Mouse (Mus musculus): ENCODE data around the gene Cfap73.

The Cfap73 gene

DNA sequence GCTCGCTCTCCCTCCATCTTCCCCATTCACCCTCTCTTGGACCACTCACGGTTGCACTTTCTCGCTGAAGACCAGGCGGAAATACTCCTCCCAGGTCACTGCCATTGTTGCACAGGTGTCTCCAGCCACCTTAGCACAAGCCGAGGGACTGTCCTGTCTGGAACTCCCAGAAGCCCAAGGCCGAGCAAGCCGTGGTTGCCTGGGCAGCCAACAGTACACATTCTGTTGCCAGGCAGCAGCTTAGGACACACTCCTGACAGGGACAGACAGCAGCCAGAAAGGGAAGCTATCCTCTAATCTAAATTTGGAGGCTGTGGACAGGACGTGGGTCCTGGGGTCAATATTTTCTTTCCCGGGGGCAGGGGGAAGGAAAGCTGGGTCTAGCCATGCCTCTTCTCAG lies at the start of gene Cfap73:
TSS of gene Cfap73 (minus strand) at position 105 of the 400 bp plus-strand sequence.
- DNase-seq (ENCODE audit: low read depth, low spot score): no peak

DNA sequence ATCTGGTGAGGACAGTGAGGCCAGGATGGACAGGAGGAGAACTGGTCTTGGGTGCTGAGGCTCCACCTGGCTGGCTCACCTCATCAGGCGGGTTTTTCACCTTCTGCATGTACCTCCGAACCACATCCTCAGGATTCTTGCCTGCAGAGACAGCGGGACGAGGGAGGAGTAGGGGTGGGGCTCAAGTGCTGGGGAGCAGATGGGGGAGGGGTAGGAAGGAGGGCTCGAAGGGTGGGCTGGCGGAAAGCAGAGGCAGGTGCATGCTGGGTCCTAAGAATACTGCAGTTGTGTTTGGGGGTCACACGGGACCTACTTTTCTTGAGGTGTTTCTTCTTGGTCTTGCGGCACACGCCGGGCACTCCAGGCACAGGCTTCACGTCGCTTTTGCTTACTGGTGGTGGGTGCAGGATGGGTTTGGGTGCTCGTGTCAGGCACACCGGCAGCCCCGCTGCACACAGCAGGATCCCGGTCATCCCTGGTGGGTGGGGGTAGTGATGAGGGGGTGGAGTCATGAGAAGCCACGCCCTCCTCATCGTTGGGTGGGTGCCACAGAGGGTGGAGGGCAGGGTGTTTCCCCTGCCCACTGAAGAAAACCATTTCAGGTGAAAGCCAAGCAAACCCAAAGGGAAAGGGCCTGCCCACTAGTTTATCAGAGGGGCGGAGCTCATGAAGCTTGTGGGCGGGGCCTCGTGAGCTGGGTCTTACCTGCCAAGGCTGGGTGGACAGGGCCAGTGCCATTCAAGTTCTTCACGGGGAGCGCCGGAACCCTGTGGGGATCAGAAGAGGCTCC lies 49.1 kb upstream of the Cfap73 start:
- DNase-seq (ENCODE audit: low read depth, low spot score): no peak

DNA sequence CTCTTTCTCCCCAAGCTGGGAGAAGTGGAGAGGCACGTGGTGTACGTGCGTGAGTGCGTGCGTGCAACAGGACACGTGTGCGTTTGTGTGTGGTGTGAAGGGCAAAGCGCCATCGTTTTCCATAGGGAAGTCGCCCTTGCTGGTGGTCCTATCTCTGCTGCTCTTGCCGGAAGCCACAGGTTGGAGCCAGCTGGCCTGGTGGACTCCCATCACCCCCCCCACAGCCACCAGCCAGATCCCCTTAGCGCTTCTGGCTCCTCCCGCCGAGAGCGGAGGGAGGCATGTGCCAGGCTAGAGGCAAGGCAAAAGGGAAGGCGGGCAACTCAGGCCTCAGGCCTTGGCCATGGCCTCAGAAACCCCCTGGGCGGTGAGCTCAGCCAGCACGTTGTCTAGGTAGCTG lies 46.9 kb upstream of the Cfap73 start:
- DNase-seq (ENCODE audit: low read depth, low spot score): no peak

DNA sequence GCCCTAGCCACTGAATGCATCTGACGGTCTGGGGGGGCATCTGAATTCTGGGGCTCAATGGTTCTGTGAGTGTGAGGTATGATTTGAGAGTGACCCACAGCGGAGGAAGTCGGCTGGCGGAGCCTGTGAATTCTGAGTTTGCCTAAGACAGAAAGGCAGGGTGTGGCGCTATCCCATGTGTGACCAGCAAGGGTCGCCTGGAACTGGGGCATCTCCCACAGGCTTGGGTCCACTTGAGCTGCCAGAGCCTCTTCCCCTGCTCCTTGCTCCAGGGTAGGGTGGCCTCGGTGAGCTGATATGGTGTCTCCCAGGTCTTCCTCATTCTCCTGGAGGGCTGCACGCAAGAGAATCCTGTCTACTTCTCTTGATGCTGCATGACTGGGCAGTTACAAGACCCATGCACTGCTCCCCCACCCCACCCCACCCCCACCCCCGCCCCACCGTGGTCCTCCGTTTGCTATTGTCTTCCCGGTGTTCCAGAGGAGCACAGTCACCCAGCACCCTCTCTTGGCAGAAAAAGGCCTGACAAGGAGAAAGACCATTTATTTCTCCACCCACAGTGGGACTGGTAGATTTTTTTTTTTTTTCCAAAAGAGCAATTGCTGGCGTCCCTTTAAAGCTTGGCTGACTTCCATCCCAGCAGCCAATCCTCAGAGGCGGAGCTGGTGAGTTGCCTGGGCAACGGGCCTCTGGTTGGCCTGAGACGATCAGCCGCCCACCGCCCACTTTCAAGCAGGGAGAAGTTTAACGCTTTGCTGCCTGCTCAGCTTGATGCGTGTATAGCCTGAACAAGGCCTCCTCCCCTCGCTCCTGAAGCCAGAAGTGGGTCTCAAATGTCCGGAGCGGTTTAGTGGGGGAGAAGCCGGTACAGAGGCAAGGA lies 45.9 kb upstream of the Cfap73 start:
- DNase-seq (ENCODE audit: low read depth, low spot score): peak; percentile 83

DNA sequence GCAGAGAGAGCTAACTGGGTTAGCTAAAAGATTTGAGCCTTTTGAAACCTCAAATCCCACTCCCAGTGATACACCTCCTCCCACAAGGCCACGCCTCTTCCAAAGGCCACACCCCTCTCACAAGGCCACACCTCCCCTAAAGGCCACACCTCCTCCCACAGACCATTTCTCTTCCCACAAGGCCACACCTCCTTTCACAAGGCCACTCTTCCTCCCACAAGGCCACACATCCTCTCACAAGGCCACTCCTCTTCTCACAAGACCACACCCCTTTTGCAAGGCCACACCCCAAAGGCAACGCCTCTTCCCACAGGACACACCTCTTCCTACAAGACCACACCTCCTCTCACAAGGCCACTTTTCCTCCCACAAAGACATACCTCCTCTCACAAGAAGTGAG lies 43.5 kb upstream of the Cfap73 start:
- no peak for DNase-seq (ENCODE audit: low read depth, low spot score)

DNA sequence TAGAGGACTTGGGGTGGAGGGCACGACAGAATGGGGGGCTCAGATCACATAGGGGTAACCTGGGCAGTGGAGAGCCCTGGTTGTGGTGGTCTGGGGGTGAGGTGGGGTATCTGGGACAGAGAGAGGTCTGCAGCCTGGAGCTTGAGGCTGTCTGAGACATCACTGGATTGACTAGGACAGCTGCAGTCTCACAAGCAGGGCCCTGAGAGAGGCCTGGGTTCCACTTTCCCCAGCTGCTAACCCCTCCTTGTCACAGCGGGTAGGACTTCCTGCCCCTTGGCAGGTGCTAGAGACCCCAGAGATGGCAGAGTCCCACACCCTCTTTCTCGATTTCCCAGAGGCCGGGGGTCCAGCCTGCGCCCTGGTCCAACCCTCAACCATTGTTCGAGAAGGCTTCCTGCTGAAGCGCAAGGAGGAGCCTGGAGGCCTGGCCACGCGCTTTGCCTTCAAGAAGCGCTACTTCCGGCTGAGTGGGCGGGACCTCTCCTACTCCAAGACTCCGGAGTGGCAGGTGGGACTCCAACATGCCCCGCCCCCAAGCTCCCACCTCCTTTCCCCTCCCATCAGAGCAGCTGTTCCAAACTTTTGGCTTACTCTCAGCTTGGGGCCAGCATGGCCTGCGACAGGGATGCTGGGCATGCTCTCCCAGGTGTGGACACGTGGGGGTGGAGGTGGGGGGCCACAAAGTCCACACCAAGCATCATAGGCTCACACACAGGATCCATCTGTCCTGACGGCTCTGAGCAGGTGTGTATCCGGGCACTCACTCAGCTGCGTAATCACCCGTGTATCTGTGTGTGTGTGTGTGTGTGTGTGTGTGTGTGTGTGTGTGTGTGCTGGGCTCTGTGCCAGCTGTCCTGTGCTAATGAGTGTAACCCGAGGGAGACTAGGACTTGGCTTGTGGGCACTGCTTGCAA lies 40.5 kb upstream of the Cfap73 start:
- DNase-seq (ENCODE audit: low read depth, low spot score): no peak

DNA sequence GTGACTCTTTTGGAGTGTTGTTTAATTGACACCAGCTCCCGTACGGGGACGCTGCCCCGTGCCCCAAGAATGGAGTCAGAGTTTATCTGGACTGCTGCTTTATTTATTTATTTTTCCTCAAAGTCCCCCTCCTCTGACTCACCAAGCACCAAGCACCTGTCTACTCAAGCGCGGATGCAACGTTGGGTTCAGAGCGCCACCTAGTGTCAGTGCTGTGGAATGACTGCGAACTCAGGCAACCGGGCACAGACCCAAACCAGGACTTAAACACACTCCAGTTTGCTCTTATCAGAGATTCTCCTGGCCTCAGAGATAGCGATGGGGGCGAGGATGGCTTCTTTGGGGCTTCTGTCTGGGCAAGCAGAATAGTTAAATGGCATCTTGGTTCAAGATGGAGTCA lies 39.6 kb upstream of the Cfap73 start:
- peak; percentile 62 for DNase-seq (ENCODE audit: low read depth, low spot score)

DNA sequence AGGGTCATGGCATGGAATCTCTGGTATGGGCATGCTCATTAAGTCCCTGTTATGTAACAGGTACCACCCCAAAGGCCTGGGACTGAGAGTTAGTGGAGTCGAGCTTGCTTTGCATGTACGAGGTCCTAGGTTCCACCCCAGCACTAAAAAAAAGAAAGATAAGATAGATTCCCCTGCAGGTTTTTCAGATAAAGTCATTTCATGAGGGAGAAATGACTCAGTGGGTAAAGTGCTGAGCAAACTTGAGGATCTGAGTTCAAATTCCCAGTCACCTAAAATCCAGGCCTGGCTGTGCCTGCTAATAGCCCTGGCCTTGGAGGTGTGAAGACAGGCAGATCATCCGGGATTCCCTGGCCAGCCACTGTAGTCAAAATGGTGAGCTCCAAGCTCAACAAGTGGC lies 37.8 kb upstream of the Cfap73 start:
- DNase-seq (ENCODE audit: low read depth, low spot score): no peak

DNA sequence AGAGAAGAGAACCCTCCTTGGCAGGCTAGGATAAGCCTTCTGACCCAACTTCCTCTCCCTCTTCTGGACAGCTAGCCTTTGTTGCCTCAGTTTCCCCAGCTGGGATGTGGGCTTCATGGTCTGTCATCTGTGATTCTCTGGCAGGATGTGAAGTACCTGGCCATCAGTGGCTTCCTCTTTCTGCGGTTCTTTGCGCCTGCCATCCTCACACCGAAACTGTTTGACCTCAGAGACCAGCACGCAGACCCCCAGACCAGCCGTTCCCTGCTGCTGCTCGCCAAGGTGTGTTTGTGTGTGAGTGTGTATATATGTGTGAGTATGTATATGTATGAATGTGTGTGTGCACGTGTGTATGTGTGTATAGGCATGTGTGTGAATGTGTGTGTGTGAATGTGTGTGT lies 36.1 kb upstream of the Cfap73 start:
- DNase-seq (ENCODE audit: low read depth, low spot score): no peak

DNA sequence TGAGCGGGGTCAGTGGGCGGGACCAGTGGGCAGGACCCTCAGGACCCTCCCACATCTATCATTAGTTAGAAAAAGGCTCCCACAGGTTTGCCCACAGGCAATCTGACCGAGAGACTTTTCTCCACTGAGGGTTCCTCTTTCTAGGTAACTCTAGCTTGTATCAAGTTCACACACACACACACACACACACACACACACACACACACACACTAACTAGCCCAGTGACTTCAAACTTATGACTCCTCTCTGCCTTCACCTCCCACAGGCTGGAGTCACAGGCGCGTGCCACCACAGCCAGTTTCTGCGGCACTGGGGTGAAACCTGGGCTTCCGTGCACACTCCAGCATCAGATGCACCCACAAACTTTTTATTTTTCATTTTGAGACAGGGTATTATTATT lies 34.7 kb upstream of the Cfap73 start:
- DNase-seq (ENCODE audit: low read depth, low spot score): no peak

DNA sequence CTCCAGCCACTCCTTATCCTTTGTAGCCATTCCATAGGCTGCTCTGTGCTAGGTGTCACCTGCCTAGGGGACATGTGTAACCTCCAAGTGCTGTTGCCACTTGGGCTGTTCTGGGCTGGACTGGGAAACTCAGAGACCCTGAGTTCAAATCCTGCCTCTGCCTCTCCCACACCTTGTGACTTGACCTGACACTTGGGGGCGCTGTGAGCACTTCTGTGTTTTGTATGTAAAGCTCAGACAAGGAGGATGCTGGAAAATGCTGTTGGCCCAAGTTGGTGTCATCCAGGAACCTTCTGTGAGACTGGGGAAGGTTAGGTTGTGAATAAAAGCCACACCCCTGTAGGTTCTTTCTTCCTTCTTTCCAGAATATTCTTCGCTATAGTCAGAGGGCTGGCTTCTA lies 30.9 kb upstream of the Cfap73 start:
- DNase-seq (ENCODE audit: low read depth, low spot score): no peak

DNA sequence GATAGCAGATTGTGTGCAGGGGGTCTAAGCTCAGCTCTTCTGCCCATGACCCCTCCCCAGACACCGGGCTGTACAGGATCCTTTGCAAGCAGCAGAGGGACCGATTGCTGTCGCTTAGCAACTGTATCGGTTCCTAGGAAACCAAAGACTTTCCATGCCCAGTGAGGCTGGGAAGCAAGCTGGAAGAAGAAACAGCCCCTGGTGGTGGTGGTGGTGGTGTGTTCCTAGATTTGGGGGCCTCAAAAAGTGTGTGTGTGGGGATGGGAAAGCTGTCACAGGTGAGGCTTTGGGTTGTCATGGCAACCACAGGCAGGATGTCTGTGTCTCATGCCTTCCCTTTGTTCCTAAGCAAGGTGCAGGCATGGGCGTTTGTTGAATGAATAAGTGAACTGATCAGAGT lies 26.8 kb upstream of the Cfap73 start:
- no peak for DNase-seq (ENCODE audit: low read depth, low spot score)

DNA sequence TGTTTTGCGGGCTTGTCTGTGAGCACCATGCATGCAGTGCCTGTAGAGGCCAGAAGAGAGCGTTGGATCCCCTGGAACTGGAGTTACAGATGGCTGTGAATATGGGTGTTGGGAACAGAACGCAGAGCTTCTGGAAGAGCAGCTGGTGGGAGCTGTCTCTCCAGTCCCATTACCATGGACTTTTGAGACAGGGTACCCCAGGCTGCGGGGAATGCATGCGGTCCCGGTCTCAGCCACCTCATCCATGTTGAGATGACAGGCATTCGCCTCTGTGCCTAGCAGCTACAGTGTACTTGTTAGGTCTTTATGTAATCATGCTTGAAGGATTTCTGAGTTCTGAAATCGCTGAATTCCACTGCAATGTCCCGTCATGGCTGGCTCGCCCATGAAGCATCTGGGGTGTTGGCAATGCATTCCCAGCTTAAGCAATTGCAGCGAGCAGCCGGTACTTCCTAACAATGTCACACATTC lies 22.3 kb upstream of the Cfap73 start:
- DNase-seq (ENCODE audit: low read depth, low spot score): no peak

DNA sequence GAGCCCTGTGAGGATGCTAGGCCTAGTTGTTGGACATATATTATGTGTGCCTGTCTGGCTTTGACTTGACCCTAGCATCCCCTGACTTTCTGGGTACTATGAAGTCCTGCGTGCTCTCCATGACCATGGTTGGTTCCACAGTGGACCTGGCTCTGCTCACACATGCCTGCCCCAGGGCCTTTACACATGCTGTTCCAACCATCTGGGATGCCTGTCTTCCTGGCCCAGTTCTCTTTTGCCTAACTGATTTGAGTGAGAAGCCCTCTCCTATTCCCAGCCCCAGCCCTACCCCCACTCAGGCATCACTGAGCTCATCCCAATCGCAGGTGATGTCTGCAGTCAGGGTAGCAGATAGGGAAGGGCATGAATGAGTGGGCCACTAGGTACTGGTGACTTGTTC lies 19.8 kb upstream of the Cfap73 start:
- no peak for DNase-seq (ENCODE audit: low read depth, low spot score)

DNA sequence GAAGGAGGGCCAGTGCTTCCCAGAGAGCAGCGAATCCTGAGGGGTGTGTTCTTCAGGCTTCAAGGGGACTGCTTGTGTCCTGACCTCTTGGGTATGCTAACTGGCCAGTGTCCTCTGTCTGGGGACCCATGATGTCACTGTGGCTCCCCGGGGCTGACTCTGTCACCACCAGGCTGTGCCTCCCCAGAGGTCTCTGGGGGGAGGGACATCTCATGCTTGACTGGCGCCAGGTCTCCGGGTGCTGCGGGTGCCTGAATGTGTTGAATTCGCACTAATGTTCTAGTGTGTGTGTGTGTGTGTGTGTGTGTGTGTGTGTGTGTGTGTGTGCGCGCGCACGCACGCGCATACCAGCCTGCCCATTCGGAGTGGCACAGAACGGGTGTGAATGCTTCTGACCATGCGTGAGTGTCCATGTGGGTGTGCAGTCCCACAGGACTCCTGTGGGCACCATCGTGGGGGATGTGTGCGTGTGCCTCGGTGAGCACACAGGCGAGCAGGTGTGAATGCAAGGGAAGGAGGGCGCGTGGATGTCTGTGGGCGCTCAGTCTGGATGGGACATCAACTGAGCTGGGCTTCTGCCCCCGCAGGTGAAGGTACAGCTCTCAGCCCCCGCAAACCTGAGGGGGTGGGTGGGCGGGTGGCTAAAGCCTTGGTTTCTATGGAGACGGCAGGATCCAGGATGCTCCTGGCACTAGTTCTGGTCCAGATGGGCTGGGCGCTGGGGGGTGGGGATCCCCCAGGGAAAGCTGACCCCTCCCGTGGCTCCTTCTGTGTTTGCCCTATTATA lies 19.1 kb upstream of the Cfap73 start:
- no peak for DNase-seq (ENCODE audit: low read depth, low spot score)

DNA sequence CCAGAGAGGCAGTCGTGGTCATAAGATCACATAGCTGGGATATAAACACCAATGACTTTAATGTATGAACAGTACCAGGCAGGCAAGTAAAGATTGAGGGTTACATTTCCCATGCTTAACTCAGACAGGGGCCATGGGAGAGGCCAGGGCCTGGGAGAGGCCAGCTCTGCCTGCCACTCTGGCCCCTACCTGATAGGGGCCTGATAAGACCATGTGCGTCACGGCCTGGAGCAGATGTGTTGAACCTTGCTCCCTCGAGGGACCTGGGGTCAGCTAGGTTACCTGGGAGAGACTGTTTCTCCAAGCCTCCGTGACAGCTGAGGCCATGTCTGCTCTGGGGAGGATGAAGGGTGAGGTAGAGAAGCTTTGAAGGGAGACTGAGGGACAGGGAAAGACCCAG lies 17.2 kb upstream of the Cfap73 start:
- no peak for DNase-seq (ENCODE audit: low read depth, low spot score)

DNA sequence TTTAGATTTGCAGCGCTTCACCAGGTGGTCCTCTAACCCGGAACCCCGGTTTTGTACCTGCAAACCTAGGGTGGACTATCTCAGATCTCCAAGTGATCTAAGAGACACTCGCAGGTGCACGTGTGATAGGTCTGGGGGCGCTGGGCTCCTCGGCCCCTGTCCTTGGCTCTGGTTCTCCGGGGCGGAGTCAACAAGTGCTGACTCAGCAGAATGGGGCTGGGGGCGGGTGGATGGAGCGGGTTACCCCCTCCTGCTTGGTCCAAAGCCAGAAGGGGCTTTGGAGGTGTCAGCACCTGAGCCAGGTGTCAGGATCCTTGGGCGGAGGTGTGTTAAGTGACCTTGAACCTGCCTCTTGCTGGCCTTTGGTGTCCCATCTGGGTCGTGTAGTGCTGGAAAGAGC lies 15.9 kb upstream of the Cfap73 start:
- no peak for DNase-seq (ENCODE audit: low read depth, low spot score)

DNA sequence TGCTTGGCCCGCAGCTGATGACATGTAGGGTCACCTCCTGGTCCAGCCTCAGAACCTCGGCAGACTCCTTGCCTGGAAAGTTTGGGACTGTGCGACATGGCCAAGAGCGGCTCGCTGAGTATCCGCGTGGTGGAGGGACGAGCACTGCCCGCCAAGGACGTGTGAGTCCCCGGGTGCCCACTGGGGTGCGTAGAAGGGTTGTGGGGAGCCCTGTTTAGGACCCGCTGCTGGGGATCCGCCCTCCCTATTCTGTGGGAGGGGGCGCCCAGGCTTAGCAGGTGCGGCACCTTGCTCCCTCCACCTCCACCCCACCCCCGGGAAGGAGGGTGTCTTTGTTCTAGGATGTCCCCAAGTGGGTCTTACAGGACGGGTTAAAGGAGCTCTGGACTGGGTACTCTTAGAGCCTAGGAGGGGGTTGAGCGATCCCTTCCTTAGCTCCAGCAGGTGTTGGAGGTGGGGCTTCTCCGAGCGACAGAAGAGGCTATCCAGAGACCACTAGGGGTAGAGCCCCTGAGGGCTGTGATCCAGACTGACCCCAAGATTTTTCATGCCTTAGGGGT lies 15.4 kb upstream of the Cfap73 start:
- DNase-seq (ENCODE audit: low read depth, low spot score): no peak

DNA sequence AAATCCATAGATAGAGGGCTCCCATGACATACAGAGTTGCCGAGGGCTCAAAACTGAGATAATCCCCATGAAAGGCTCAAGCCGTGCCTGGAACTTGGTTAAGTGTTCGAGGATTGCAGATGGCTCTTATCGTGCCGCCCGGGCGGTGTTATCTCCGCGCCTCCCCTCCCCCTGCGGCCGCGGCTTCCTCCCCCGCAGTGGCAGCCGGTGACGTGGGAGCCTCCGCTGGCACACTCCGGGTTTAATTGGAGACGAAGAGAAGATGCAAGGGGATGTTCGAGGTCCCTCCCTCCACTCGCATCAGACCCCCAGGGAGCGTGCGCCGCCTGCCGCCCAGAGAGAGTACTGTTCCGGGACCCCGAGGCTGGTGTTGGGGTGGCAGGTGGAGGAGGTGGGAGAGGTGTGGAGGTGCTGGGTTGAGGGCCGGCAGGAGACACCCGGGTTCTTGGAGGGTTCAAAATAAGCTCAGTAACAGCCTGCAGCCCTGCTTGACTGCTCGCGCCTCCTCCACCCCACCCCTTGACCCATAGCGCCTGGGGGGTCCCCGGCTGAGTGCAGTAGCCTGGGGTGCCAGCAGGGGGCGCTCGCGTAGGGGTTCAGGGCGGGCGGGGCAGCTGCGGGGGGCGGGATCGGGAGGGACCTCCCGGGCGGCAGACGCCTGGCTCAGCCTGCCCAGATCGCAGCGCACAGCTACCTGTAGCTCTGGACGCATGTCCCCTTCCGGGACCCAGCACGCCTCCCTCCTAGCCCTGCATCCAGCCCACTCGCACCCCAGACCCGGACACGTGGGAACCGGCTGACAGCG lies 14.7 kb upstream of the Cfap73 start, which contains the start of gene Rasal1:
TSS of gene Rasal1 (plus strand) at position 244 of the 805 bp plus-strand sequence.
- DNase-seq (ENCODE audit: low read depth, low spot score): peak; percentile 27
